Mouse (Mus musculus): Measurements from ENCODE around the gene Tst.

Gene Tst

GRCm38 (mm10) chr15:78429871-78430622 is 24.3 kb upstream of the Tst start:
- no peak for DNase-seq (ENCODE audit: low read depth, low spot score)

- DNase-seq (ENCODE audit: low read depth, low spot score): no peak
Measured at GRCm38 (mm10) chr15:78429139-78429459, 23.4 kb upstream of the Tst start.

- DNase-seq (ENCODE audit: low read depth, low spot score): peak; percentile 85
Measured at GRCm38 (mm10) chr15:78428391-78429138, 22.9 kb upstream of the Tst start, which contains the start of gene Kctd17. Gene Kctd17 (plus strand): TSS chr15:78428564.

GRCm38 (mm10) chr15:78425230-78425629 is 19.5 kb upstream of the Tst start:
- DNase-seq (ENCODE audit: low read depth, low spot score): no peak

- no peak for DNase-seq (ENCODE audit: low read depth, low spot score)
Measured at GRCm38 (mm10) chr15:78424507-78424906, 18.8 kb upstream of the Tst start.

- DNase-seq (ENCODE audit: low read depth, low spot score): peak; percentile 84
Measured at GRCm38 (mm10) chr15:78422046-78422956, 16.6 kb upstream of the Tst start.

- DNase-seq (ENCODE audit: low read depth, low spot score): no peak
Measured at GRCm38 (mm10) chr15:78420395-78420794, 14.7 kb upstream of the Tst start.

GRCm38 (mm10) chr15:78416937-78417336 is 11.2 kb upstream of the Tst start:
- no peak for DNase-seq (ENCODE audit: low read depth, low spot score)

GRCm38 (mm10) chr15:78414157-78414556 is 8.4 kb upstream of the Tst start:
- no peak for DNase-seq (ENCODE audit: low read depth, low spot score)

GRCm38 (mm10) chr15:78413719-78414117 is 8.0 kb upstream of the Tst start:
- no peak for DNase-seq (ENCODE audit: low read depth, low spot score)

GRCm38 (mm10) chr15:78413083-78413718 is 7.5 kb upstream of the Tst start:
- no peak for DNase-seq (ENCODE audit: low read depth, low spot score)

- DNase-seq (ENCODE audit: low read depth, low spot score): no peak
Measured at GRCm38 (mm10) chr15:78409570-78410052, 3.9 kb upstream of the Tst start.

- DNase-seq (ENCODE audit: low read depth, low spot score): peak; percentile 90
Measured at GRCm38 (mm10) chr15:78406293-78406934, 707 bp upstream of the Tst start, which contains the start of gene Mpst. Gene Mpst (plus strand): TSS chr15:78406416.

GRCm38 (mm10) chr15:78405098-78405497 is 609 bp downstream of the Tst start:
- no peak for DNase-seq (ENCODE audit: low read depth, low spot score)

GRCm38 (mm10) chr15:78403896-78404295 is 1.8 kb downstream of the Tst start:
- no peak for DNase-seq (ENCODE audit: low read depth, low spot score)

GRCm38 (mm10) chr15:78403301-78403741 is 2.4 kb downstream of the Tst start:
- DNase-seq (ENCODE audit: low read depth, low spot score): no peak

- DNase-seq (ENCODE audit: low read depth, low spot score): no peak
Measured at GRCm38 (mm10) chr15:78402423-78402822, 3.3 kb downstream of the Tst start.

GRCm38 (mm10) chr15:78401921-78402320 is 3.8 kb downstream of the Tst start:
- DNase-seq (ENCODE audit: low read depth, low spot score): no peak

- no peak for DNase-seq (ENCODE audit: low read depth, low spot score)
Measured at GRCm38 (mm10) chr15:78401345-78401744, 4.4 kb downstream of the Tst start.

- no peak for DNase-seq (ENCODE audit: low read depth, low spot score)
Measured at GRCm38 (mm10) chr15:78395478-78395962, 10.2 kb downstream of the Tst start, which contains the start of gene Tex33. Gene Tex33 (minus strand): TSS chr15:78395912.

Measured in mesoderm, embryonic 11.5 days (tissue).